Mouse (Mus musculus): ENCODE data around the gene Gm20931. TPM values are rescaled to one million over a fixed set of nuclear protein-coding genes. Genes with fewer than 3 reads are reported as not detected.
"Not testable (repeated sequence)": the region's sequence is repeated elsewhere in the genome, so short reads cannot be mapped to it uniquely, and the experiment has no call there.

Gm20931 gene
- polyA plus RNA-seq (2012; rRNA removed) = not detected in 2 replicates

- not testable (repeated sequence) for DNase-seq (ENCODE audit: low read depth)
Measured at GRCm38 (mm10) chrY:55213420-55213819, at the start of gene Gm20931. TSS of gene Gm20931 (plus strand) at chrY:55213720.

Data from brain, embryonic 14.5 days (tissue).